Mouse (Mus musculus): ENCODE results near the gene Ppp2r5e. TPM values are rescaled to one million over a fixed set of nuclear protein-coding genes. Genes with fewer than 3 reads are reported as not detected.
A peak's percentile ranks its signal among the peaks of the same experiment; 100 is the strongest.

Ppp2r5e gene
- polyA plus RNA-seq, 1 experiment from 2014 or later = 6.5 TPM

DNA sequence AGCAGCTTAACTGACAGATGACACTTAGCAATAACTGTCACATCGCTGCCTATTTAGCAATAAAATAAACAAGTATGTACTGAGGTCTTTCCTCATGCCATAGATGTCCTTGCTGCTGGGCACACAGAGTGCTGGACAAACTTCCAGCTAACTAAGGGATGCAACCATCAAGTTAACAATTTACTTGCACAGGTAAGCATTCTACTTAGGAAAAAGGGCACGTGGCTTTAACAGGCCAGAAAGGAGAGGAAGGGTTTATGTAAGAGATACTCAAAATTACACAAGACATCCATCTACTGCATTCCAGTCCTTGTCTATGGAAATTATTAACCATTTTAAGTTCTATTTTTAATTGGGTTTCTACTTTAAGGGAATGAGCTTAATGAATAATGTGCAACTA, 123.0 kb downstream of the Ppp2r5e start:
- 60% methylated on average over 2 of the region's 2 CpGs for WGBS (ENCODE audit: insufficient replicate concordance)
- DNase-seq = no peak

DNA sequence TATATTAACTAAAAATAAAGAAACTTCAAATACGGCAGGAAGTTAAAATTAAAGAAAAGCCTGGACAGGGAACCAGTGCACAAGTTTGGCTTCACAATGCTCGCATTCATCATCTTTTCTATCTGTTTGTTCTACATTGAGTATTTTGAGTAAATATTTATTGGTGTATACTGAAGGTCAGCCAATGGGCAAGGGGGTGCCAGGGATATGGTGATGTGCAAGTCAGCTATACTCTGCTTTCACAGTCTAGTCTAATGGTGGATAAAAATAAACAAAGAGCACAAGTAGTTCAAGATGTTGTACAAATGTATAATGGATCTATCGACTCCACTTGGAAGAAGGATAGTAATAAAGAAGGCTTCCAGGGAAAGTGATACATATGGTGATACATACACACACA, 123.9 kb downstream of the Ppp2r5e start:
- no peak for ATAC-seq
- WGBS (ENCODE audit: insufficient replicate concordance) = 81% methylated on average over 3 of the region's 3 CpGs
- Histone ChIP-seq H3K4me2 (ENCODE audit: low read depth, low read length) (no peak overlapping the region), H3K27me3 (ENCODE audit: insufficient read depth, low read length) (no peaks in the 10 kb centered on the region), H3K36me3 (replicated peaks; ENCODE audit: insufficient read depth, low read length) (no peaks in the 10 kb centered on the region; the same call in 1 of the 2 replicates), H3K27ac (ENCODE audit: low read depth) (peak overlapping the region; percentile 94), H3K9me3 (ENCODE audit: low read length) (no peaks in the 10 kb centered on the region), H3K9ac (replicated peaks) (no peak overlapping the region), H3K4me3 (ENCODE audit: low read depth, low read length) (no peak overlapping the region), H3K4me1 (ENCODE audit: insufficient read depth) (peaks cover 13% of the 10 kb centered on the region)
- no peak for DNase-seq
- TF ChIP-seq EP300 (IDR thresholded peaks at IDR 0.05; ENCODE audit: low read depth) (no peak), CTCF (IDR thresholded peaks at IDR 0.05; ENCODE audit: low read depth) (no peak)

More for the DNA sequence above, 123.0 kb downstream of the Ppp2r5e start:
- TF ChIP-seq CTCF (IDR thresholded peaks at IDR 0.05; ENCODE audit: low read depth) (no peak), EP300 (IDR thresholded peaks at IDR 0.05; ENCODE audit: low read depth) (peak; percentile 86)
- H3K4me2 ChIP-seq (ENCODE audit: low read depth, low read length) = no peak overlapping the region
- no peaks in the 10 kb centered on the region for H3K9me3 ChIP-seq (ENCODE audit: low read length)
- H3K9ac ChIP-seq (replicated peaks) = no peak overlapping the region
- peaks cover 13% of the 10 kb centered on the region for H3K4me1 ChIP-seq (ENCODE audit: insufficient read depth)
- H3K27ac ChIP-seq (ENCODE audit: low read depth) = peak overlapping the region; percentile 94
- H3K36me3 ChIP-seq (replicated peaks; ENCODE audit: insufficient read depth, low read length) = peaks cover 2% of the 10 kb centered on the region; the same call in 1 of the 2 replicates
- H3K27me3 ChIP-seq (ENCODE audit: insufficient read depth, low read length) = no peaks in the 10 kb centered on the region
- ATAC-seq = peak; percentile 99
- no peak overlapping the region for H3K4me3 ChIP-seq (ENCODE audit: low read depth, low read length)

DNA sequence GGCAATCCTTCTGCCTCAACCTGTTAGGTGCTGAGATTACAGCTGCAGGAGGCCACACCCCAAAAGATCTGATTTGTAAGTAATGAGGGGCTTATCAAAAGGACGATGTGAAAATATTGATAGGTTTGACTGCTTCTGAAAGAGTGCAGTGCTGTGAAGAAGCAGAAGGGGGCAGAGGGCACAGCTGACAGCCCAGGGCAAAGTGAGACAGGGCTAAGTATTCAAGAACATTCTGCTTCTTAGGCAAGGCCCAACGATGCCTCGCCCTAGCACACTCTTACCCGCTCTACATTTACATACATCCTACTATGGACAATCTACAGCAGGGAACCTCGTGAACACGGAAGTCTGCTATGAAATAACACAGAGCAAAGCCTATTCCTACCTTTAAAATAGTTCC, 128.2 kb downstream of the Ppp2r5e start:
- no peak for DNase-seq
- peaks cover 5% of the 10 kb centered on the region for H3K4me1 ChIP-seq (ENCODE audit: insufficient read depth)
- WGBS (ENCODE audit: insufficient replicate concordance) = 90% methylated on average over 6 of the region's 6 CpGs

GRCm38 (mm10) chr12:75467127-75467526, 128.9 kb downstream of the Ppp2r5e start:
- Histone ChIP-seq H3K4me2 (ENCODE audit: low read depth, low read length) (no peak overlapping the region), H3K27ac (ENCODE audit: low read depth) (no peak overlapping the region)

More for the DNA sequence above, 128.2 kb downstream of the Ppp2r5e start:
- H3K4me3 ChIP-seq (ENCODE audit: low read depth, low read length) = no peak overlapping the region
- no peak overlapping the region for H3K4me2 ChIP-seq (ENCODE audit: low read depth, low read length)
- H3K27me3 ChIP-seq (ENCODE audit: insufficient read depth, low read length) = no peaks in the 10 kb centered on the region
- peaks cover 26% of the 10 kb centered on the region for H3K36me3 ChIP-seq (replicated peaks; ENCODE audit: insufficient read depth, low read length)
- TF ChIP-seq CTCF (IDR thresholded peaks at IDR 0.05; ENCODE audit: low read depth) (peak; percentile 28; the same call in 1 of the 2 replicates), EP300 (IDR thresholded peaks at IDR 0.05; ENCODE audit: low read depth) (no peak)
- H3K9me3 ChIP-seq (ENCODE audit: low read length) = no peaks in the 10 kb centered on the region
- no peak for ATAC-seq
- H3K27ac ChIP-seq (ENCODE audit: low read depth) = no peak overlapping the region
- H3K9ac ChIP-seq (replicated peaks) = no peak overlapping the region

GRCm38 (mm10) chr12:75466206-75466605, 129.8 kb downstream of the Ppp2r5e start:
- Histone ChIP-seq H3K9me3 (ENCODE audit: low read length) (no peaks in the 10 kb centered on the region), H3K36me3 (replicated peaks; ENCODE audit: insufficient read depth, low read length) (peaks cover 40% of the 10 kb centered on the region), H3K4me2 (ENCODE audit: low read depth, low read length) (no peak overlapping the region), H3K4me1 (ENCODE audit: insufficient read depth) (no peaks in the 10 kb centered on the region; the same call in 1 of the 2 replicates), H3K4me3 (ENCODE audit: low read depth, low read length) (no peak overlapping the region), H3K9ac (replicated peaks) (no peak overlapping the region), H3K27ac (ENCODE audit: low read depth) (no peak overlapping the region), H3K27me3 (ENCODE audit: insufficient read depth, low read length) (no peaks in the 10 kb centered on the region)
- no peak for DNase-seq
- no peak for ATAC-seq
- 87% methylated on average over 7 of the region's 7 CpGs for WGBS (ENCODE audit: insufficient replicate concordance)
- TF ChIP-seq EP300 (IDR thresholded peaks at IDR 0.05; ENCODE audit: low read depth) (no peak), CTCF (IDR thresholded peaks at IDR 0.05; ENCODE audit: low read depth) (no peak)

More at GRCm38 (mm10) chr12:75467127-75467526, 128.9 kb downstream of the Ppp2r5e start:
- H3K27me3 ChIP-seq (ENCODE audit: insufficient read depth, low read length) = no peaks in the 10 kb centered on the region
- no peaks in the 10 kb centered on the region for H3K9me3 ChIP-seq (ENCODE audit: low read length)
- TF ChIP-seq EP300 (IDR thresholded peaks at IDR 0.05; ENCODE audit: low read depth) (no peak), CTCF (IDR thresholded peaks at IDR 0.05; ENCODE audit: low read depth) (no peak)
- peaks cover 31% of the 10 kb centered on the region for H3K36me3 ChIP-seq (replicated peaks; ENCODE audit: insufficient read depth, low read length)
- 72% methylated on average over 5 of the region's 5 CpGs for WGBS (ENCODE audit: insufficient replicate concordance)
- ATAC-seq = no peak
- no peak overlapping the region for H3K9ac ChIP-seq (replicated peaks)
- no peak for DNase-seq
- H3K4me3 ChIP-seq (ENCODE audit: low read depth, low read length) = no peak overlapping the region
- peaks cover 2% of the 10 kb centered on the region; the same call in 1 of the 2 replicates for H3K4me1 ChIP-seq (ENCODE audit: insufficient read depth)

DNA sequence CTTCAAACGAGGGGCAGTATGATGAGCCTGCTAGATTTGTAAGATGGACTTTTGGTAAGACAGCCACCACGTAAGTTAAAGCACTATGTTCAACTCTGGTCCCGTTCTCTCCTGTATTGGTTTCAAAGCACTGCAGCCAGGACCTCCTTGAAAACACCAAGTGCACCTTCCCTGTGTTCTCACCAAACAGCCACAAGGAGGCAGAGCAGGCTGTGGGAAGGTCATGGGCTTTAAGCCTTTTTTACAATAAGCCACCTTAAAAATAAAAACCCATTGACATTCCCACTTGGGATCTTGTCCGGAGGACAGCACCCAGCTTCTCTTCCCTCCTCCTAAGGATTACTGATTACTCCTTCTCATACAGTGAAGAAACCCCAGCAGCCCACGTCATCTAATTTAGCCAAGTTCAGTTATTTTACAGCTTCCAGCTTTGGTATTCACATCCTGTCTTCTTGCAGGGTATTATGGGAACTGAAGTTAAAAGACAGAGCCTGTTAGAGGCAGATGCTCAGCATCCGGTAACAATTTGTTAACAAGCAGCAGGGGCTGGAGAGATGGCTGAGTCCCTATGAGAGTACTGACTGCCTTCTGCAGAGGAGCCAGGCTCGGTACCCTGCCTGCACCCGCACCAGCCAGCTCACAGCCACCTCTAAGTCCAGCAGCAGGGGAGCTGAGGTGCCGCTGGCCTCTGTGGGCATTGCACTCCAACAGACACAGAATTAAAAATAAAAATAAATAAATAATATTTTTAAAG, 131.9 kb downstream of the Ppp2r5e start:
- Histone ChIP-seq H3K36me3 (replicated peaks; ENCODE audit: insufficient read depth, low read length) (peaks cover 51% of the 10 kb centered on the region), H3K9me3 (ENCODE audit: low read length) (no peaks in the 10 kb centered on the region), H3K4me3 (ENCODE audit: low read depth, low read length) (no peak overlapping the region), H3K4me2 (ENCODE audit: low read depth, low read length) (no peak overlapping the region), H3K4me1 (ENCODE audit: insufficient read depth) (no peaks in the 10 kb centered on the region; the same call in 1 of the 2 replicates), H3K27ac (ENCODE audit: low read depth) (no peak overlapping the region), H3K27me3 (ENCODE audit: insufficient read depth, low read length) (no peaks in the 10 kb centered on the region), H3K9ac (replicated peaks) (no peak overlapping the region)
- TF ChIP-seq CTCF (IDR thresholded peaks at IDR 0.05; ENCODE audit: low read depth) (peak; percentile 77), EP300 (IDR thresholded peaks at IDR 0.05; ENCODE audit: low read depth) (no peak)
- 83% methylated on average over 9 of the region's 9 CpGs for WGBS (ENCODE audit: insufficient replicate concordance)
- DNase-seq (no peak), ATAC-seq (no peak)
